In the genomic region with DNA sequence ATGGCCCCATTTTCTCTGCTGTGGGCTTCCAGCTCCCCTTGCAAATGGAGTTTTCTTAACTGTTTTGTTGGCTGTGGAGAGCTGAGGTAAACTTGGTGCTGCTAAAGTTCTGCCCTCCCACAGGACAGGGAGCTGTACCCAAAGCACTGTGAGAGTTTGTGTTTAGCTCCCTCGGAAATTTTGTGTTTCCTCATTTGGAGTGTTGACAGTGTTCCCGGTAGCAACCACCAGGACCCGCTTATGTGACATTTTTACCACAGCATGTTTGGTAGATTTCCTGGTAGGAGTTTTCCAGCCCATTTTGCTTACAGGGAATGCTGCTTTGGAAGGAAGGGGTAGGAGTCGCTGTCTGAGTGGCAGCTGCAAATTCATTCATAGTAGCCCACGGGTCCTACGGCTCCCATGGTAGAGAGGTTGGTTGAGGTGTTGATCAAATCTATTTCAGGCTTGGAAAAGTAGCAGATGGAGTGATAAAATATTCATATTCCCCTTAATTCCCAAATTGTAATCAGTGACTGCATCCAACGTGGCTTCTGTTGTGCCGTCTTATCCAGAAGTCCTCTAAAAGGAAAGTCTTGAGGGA, we compare ENCODE assay signal across 19 mouse cellular contexts. TPM values are rescaled to one million over a fixed set of nuclear protein-coding genes. Genes with fewer than 3 reads are reported as not detected.
A peak's percentile ranks its signal among the peaks of the same experiment; 100 is the strongest.
DNase-seq lines count a peak whose midpoint lies in the region; ATAC-seq lines count a peak whose summit lies in the region.
"Had no signal": no experiment of that assay in that cellular context is flagged by ENCODE, and none has a peak within 500 bp of the region (broad histone marks: within the 10 kb centered on the region; RNA-seq: fewer than 3 reads in every experiment).

No protein-coding gene starts in this region.

- ATAC-seq in megakaryocyte-erythroid progenitor cell, adult 5-6 weeks (replicated peaks; ENCODE audit: low FRiP score, low TSS enrichment, poor library complexity, severe bottlenecking) = no peak
- ATAC-seq: intestine, postnatal 0 days; midbrain, embryonic 16.5 days had no signal

- DNase-seq in frontal cortex, adult 2 months (ENCODE audit: extremely low spot score in 1 of 2, low spot score in 1 of 2) = peak; percentile 28 to 51
- no peak for DNase-seq in frontal cortex, postnatal 25 days (ENCODE audit: low spot score in 2 of 2)
- peak; percentile 21 to 70 for DNase-seq in layer of hippocampus, adult 18-20 months (ENCODE audit: low spot score in 2 of 2)
- DNase-seq in layer of hippocampus, adult 8-10 months (ENCODE audit: low spot score in 2 of 2) = no peak
- DNase-seq in right cerebral cortex, adult 18-20 months = peak; percentile 56
- DNase-seq in right cerebral cortex, postnatal 14 days = no peak
- peak; percentile 60 for DNase-seq in telencephalon, adult 2 months (ENCODE audit: low read depth, low spot score)
- DNase-seq: adrenal gland, postnatal 36 days; B cell, adult 2 months; cerebellum, adult 8-10 months; cerebellum, postnatal 25 days; gastrocnemius, postnatal 10 days; kidney, adult 9 months; kidney, postnatal 10 days; lung, embryonic 14.5 days; lung, postnatal 14 days had no signal

RNA-seq across cellular contexts. Expression of a gene that starts 24.1 kb away (rescaled TPM):
- 31.3 and 31.4 TPM in 2 replicates for polyA plus RNA-seq in frontal cortex, adult 2 months (2012; rRNA removed)
- total RNA-seq in layer of hippocampus, adult 18-20 months (2021) = 10 to 100 TPM; 48.6 to 48.9 TPM
- total RNA-seq in layer of hippocampus, adult 8-10 months (2022) = 10 to 100 TPM; 45.0 to 55.4 (median 50.5) TPM
- total RNA-seq in megakaryocyte-erythroid progenitor cell, adult 5-6 weeks (2014; fragmentation: Nextera tagmentation) = 8.0 and 11.9 TPM in 2 replicates
- total RNA-seq in megakaryocyte-erythroid progenitor cell, adult 5-6 weeks (2017) = 9.8 and 11.0 TPM in 2 replicates

RNA-seq across cellular contexts. Expression of a gene that starts 43.4 kb away (rescaled TPM):
- 13.9 and 14.7 TPM in 2 replicates for polyA plus RNA-seq in frontal cortex, adult 2 months (2012; rRNA removed)
- total RNA-seq in layer of hippocampus, adult 18-20 months (2021) = 10 to 100 TPM; 12.7 to 13.0 TPM
- total RNA-seq in layer of hippocampus, adult 8-10 months (2022) = 10 to 100 TPM in 2 of 4 experiments, 1 to 10 TPM in 2; 8.7 to 12.3 (median 10.6) TPM
- total RNA-seq in megakaryocyte-erythroid progenitor cell, adult 5-6 weeks (2014; fragmentation: Nextera tagmentation) = not detected in 2 replicates
- total RNA-seq in megakaryocyte-erythroid progenitor cell, adult 5-6 weeks (2017) = 0.28 and 1.0 TPM in 2 replicates

Comparison
In these comparisons a context has a peak if more than half of its experiments do, and no peak if none do; other contexts are left out.
1. DNase-seq: peak in frontal cortex, adult 2 months (2 of 2), layer of hippocampus, adult 18-20 months (2 of 2), right cerebral cortex, adult 18-20 months (single experiment) and telencephalon, adult 2 months (single experiment); none in frontal cortex, postnatal 25 days (0 of 2), layer of hippocampus, adult 8-10 months (0 of 2) and right cerebral cortex, postnatal 14 days (single experiment).
2. RNA of a gene that starts 43.4 kb away (total RNA-seq): 12.7 to 13.0 TPM in layer of hippocampus, adult 18-20 months and 8.7 to 12.3 TPM in layer of hippocampus, adult 8-10 months; 0.28 to 1.0 TPM in megakaryocyte-erythroid progenitor cell, adult 5-6 weeks; every median in the first group is over 4 times any median in the second.